Mouse (Mus musculus): ENCODE measurements at regions not wholly inside any gene's neighbourhood (a gene's known extent, or its start where the extent isn't known, plus 50 kb on each side); places are given as distances from the start of the nearest gene placed in this dataset.

DNA sequence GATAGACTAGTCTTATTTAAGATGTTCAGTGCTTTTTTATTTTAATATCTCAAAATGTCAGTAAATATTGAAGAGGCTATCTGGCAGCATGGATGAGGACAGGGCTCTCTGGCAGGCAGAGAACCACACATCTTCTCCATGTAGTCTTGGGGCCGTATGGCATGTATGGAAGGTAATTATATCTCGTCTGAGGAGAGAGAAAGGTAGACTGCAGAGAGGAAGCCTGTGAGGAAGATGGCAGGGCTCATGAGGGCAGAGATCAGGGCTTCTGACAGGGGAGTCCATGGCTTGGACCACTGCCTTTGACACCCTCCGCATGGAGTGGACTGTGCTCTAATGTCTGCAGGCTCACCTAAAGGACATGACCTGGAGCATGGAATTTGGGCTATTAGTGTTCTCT, 146.0 kb upstream of the Runx1 start:
- no peak overlapping the region for H3K4me3 ChIP-seq (ENCODE audit: insufficient read depth in 1 of 2, low read depth in 1 of 2, low read length in 2 of 2, poor library complexity in 1 of 2, severe bottlenecking in 1 of 2)
- DNase-seq (ENCODE audit: low read depth, low spot score) = no peak
- no peak overlapping the region for H3K9ac ChIP-seq (ENCODE audit: insufficient read depth, low read depth, low read length, poor library complexity, severe bottlenecking)
- no peaks in the 10 kb centered on the region for H3K36me3 ChIP-seq (ENCODE audit: control insufficient read depth, insufficient read depth, low read length, poor library complexity, severe bottlenecking)
- no peaks in the 10 kb centered on the region for H3K4me1 ChIP-seq (ENCODE audit: control insufficient read depth in 2 of 2, insufficient read depth in 2 of 2, low read length in 2 of 2, poor library complexity in 1 of 2)
- no peak for TF ChIP-seq CHD2 (IDR thresholded peaks at IDR 0.05; ENCODE audit: low read depth, low read length)
- no peak for TF ChIP-seq HCFC1 (IDR thresholded peaks at IDR 0.05; ENCODE audit: borderline replicate concordance, insufficient read depth, low read length)
- no peak for TF ChIP-seq ZNF384 (IDR thresholded peaks at IDR 0.05; ENCODE audit: low read depth, low read length)
- no peak for TF ChIP-seq ZC3H11A (IDR thresholded peaks at IDR 0.05; ENCODE audit: borderline replicate concordance, low read depth, low read length)
- in situ Hi-C loops (cut with MboI; ENCODE audit: low sequenced_read_pairs in 2 of 2, unreplicated experiment in 2 of 2) = no loop called here
- no peak overlapping the region for H3K27ac ChIP-seq (ENCODE audit: insufficient read depth, low read depth, low read length, poor library complexity, severe bottlenecking)
- H3K9me3 ChIP-seq (ENCODE audit: control insufficient read depth, insufficient read depth, low read depth, low read length) = no peaks in the 10 kb centered on the region

- Histone ChIP-seq H3K4me3 (ENCODE audit: insufficient read depth in 1 of 2, low read depth in 1 of 2, low read length in 2 of 2, poor library complexity in 1 of 2, severe bottlenecking in 1 of 2) (no peak overlapping the region), H3K4me1 (ENCODE audit: control insufficient read depth in 2 of 2, insufficient read depth in 2 of 2, low read length in 2 of 2, poor library complexity in 1 of 2) (no peaks in the 10 kb centered on the region), H3K27ac (ENCODE audit: insufficient read depth, low read depth, low read length, poor library complexity, severe bottlenecking) (no peak overlapping the region), H3K36me3 (ENCODE audit: control insufficient read depth, insufficient read depth, low read length, poor library complexity, severe bottlenecking) (no peaks in the 10 kb centered on the region), H3K9me3 (ENCODE audit: control insufficient read depth, insufficient read depth, low read depth, low read length) (no peaks in the 10 kb centered on the region), H3K9ac (ENCODE audit: insufficient read depth, low read depth, low read length, poor library complexity, severe bottlenecking) (no peak overlapping the region)
- in situ Hi-C loops (cut with MboI; ENCODE audit: low sequenced_read_pairs in 2 of 2, unreplicated experiment in 2 of 2) = no loop called here
- TF ChIP-seq ZNF384 (IDR thresholded peaks at IDR 0.05; ENCODE audit: low read depth, low read length) (no peak), CHD2 (IDR thresholded peaks at IDR 0.05; ENCODE audit: low read depth, low read length) (no peak), MAFK (IDR thresholded peaks at IDR 0.05; ENCODE audit: insufficient read depth, low read depth, low read length) (no peak), HCFC1 (IDR thresholded peaks at IDR 0.05; ENCODE audit: borderline replicate concordance, insufficient read depth, low read length) (no peak), ZC3H11A (IDR thresholded peaks at IDR 0.05; ENCODE audit: borderline replicate concordance, low read depth, low read length) (no peak)
- DNase-seq (ENCODE audit: low read depth, low spot score) = no peak
Measured at GRCm38 (mm10) chr16:92970587-92970986, 144.6 kb upstream of the Runx1 start.

- no peaks in the 10 kb centered on the region for H3K4me1 ChIP-seq (ENCODE audit: control insufficient read depth in 2 of 2, insufficient read depth in 2 of 2, low read length in 2 of 2, poor library complexity in 1 of 2)
- TF ChIP-seq ZC3H11A (IDR thresholded peaks at IDR 0.05; ENCODE audit: borderline replicate concordance, low read depth, low read length) (no peak), ZNF384 (IDR thresholded peaks at IDR 0.05; ENCODE audit: low read depth, low read length) (no peak), CHD2 (IDR thresholded peaks at IDR 0.05; ENCODE audit: low read depth, low read length) (no peak), MAFK (IDR thresholded peaks at IDR 0.05; ENCODE audit: insufficient read depth, low read depth, low read length) (no peak), HCFC1 (IDR thresholded peaks at IDR 0.05; ENCODE audit: borderline replicate concordance, insufficient read depth, low read length) (no peak)
- H3K27ac ChIP-seq (ENCODE audit: insufficient read depth, low read depth, low read length, poor library complexity, severe bottlenecking) = no peak overlapping the region
Measured at GRCm38 (mm10) chr16:92969036-92969435, 143.1 kb upstream of the Runx1 start.

DNA sequence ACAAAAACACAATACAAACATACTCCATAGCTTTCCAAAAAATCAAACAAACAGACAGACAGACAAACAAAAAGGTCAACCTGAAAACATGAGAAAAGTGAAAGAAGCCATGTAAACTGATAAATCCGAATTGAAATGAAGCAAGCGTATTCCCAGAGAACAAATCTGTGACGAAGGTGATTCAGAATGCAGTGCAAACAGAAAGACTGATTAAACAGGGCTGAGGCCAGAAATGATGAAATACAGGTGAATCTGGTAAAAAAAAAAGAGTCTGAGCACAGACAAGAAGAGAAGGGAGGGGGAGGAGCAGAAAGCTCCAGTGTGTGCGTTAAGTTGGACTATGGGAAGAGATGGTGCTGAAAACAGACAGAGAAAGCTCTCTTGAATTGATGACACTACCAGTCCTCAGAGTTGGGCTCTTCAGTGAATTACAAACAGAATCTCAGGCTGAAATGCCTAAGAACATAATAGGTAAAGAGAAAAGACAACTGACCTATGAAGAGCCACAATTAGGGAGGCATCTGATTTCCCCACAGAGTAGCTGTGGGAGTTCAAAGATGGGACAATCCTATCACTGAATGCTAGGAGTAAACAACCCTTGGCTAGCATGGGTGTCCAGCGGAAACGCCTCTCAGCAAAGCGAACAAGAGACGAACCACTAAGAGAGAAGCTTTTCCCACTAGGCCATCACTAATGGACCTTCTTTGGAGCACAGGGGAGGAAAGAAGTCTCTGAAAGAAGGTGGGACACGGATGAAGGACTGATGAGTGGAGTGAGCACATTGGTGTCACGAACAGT, 140.3 kb upstream of the Runx1 start:
- Histone ChIP-seq H3K4me1 (ENCODE audit: control insufficient read depth in 2 of 2, insufficient read depth in 2 of 2, low read length in 2 of 2, poor library complexity in 1 of 2) (no peaks in the 10 kb centered on the region), H3K9me3 (ENCODE audit: control insufficient read depth, insufficient read depth, low read depth, low read length) (no peaks in the 10 kb centered on the region), H3K4me3 (ENCODE audit: insufficient read depth in 1 of 2, low read depth in 1 of 2, low read length in 2 of 2, poor library complexity in 1 of 2, severe bottlenecking in 1 of 2) (no peak overlapping the region), H3K36me3 (ENCODE audit: control insufficient read depth, insufficient read depth, low read length, poor library complexity, severe bottlenecking) (no peaks in the 10 kb centered on the region), H3K9ac (ENCODE audit: insufficient read depth, low read depth, low read length, poor library complexity, severe bottlenecking) (no peak overlapping the region), H3K27ac (ENCODE audit: insufficient read depth, low read depth, low read length, poor library complexity, severe bottlenecking) (no peak overlapping the region)
- no peak for TF ChIP-seq ZC3H11A (IDR thresholded peaks at IDR 0.05; ENCODE audit: borderline replicate concordance, low read depth, low read length)
- TF ChIP-seq ZNF384 (IDR thresholded peaks at IDR 0.05; ENCODE audit: low read depth, low read length) = no peak
- TF ChIP-seq MAFK (IDR thresholded peaks at IDR 0.05; ENCODE audit: insufficient read depth, low read depth, low read length) = no peak
- no peak for TF ChIP-seq CHD2 (IDR thresholded peaks at IDR 0.05; ENCODE audit: low read depth, low read length)
- no peak for TF ChIP-seq HCFC1 (IDR thresholded peaks at IDR 0.05; ENCODE audit: borderline replicate concordance, insufficient read depth, low read length)
- in situ Hi-C loops (cut with MboI; ENCODE audit: low sequenced_read_pairs in 2 of 2, unreplicated experiment in 2 of 2) = no loop called here
- no peak for DNase-seq (ENCODE audit: low read depth, low spot score)

More at GRCm38 (mm10) chr16:92969036-92969435, 143.1 kb upstream of the Runx1 start:
- no peaks in the 10 kb centered on the region for H3K9me3 ChIP-seq (ENCODE audit: control insufficient read depth, insufficient read depth, low read depth, low read length)
- H3K36me3 ChIP-seq (ENCODE audit: control insufficient read depth, insufficient read depth, low read length, poor library complexity, severe bottlenecking) = no peaks in the 10 kb centered on the region
- H3K9ac ChIP-seq (ENCODE audit: insufficient read depth, low read depth, low read length, poor library complexity, severe bottlenecking) = no peak overlapping the region
- no peak for DNase-seq (ENCODE audit: low read depth, low spot score)
- in situ Hi-C loops (cut with MboI; ENCODE audit: low sequenced_read_pairs in 2 of 2, unreplicated experiment in 2 of 2) = no loop called here
- H3K4me3 ChIP-seq (ENCODE audit: insufficient read depth in 1 of 2, low read depth in 1 of 2, low read length in 2 of 2, poor library complexity in 1 of 2, severe bottlenecking in 1 of 2) = no peak overlapping the region
